Mouse (Mus musculus): ENCODE measurements at regions not wholly inside any gene's neighbourhood (a gene's known extent, or its start where the extent isn't known, plus 50 kb on each side); places are given as distances from the start of the nearest gene placed in this dataset.

- no peak for DNase-seq
- WGBS: 3% methylated on average over 2 of the region's 2 CpGs
- Histone ChIP-seq H3K27ac (ENCODE audit: control insufficient read depth, insufficient read depth, low read length) (no peak overlapping the region), H3K4me1 (replicated peaks; ENCODE audit: control insufficient read depth, insufficient read depth, low read length) (no peaks in the 10 kb centered on the region), H3K27me3 (ENCODE audit: control insufficient read depth, insufficient read depth, low read length) (no peaks in the 10 kb centered on the region), H3K4me3 (ENCODE audit: control insufficient read depth, insufficient read depth, low read length) (no peak overlapping the region), H3K36me3 (ENCODE audit: control insufficient read depth, insufficient read depth, low read length) (no peaks in the 10 kb centered on the region)
- TF ChIP-seq CTCF (IDR thresholded peaks at IDR 0.05; ENCODE audit: borderline replicate concordance, control insufficient read depth, extremely low read depth, insufficient read depth, low read length, poor library complexity) (no peak), POLR2A (IDR thresholded peaks at IDR 0.05; ENCODE audit: control insufficient read depth, extremely low read depth, insufficient read depth, low read length, poor library complexity) (no peak)
Observed at GRCm38 (mm10) chr14:17081904-17082303, 262.9 kb upstream of the Rarb start.

DNA sequence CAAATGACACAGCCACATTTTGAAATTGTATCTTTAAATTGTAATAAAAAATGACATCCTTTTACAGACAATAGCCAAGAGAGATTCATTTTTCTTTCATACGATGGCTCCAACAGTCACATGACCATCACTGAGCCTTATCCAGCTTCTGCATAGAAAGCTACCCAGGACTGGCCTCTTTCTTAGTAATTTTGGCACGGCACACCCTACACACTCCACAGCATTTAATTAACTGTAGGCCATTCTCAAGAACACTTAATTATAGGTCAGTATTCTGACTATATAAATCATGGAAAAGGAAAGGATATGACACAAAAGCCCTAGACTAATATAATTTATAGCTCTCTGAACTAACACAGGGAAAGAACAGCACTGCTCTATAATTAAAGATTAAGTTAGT is 260.6 kb upstream of the Rarb start:
- no peaks in the 10 kb centered on the region for H3K36me3 ChIP-seq (ENCODE audit: control insufficient read depth, insufficient read depth, low read length)
- H3K27me3 ChIP-seq (ENCODE audit: control insufficient read depth, insufficient read depth, low read length): no peaks in the 10 kb centered on the region
- H3K4me1 ChIP-seq (replicated peaks; ENCODE audit: control insufficient read depth, insufficient read depth, low read length): no peaks in the 10 kb centered on the region
- TF ChIP-seq POLR2A (IDR thresholded peaks at IDR 0.05; ENCODE audit: control insufficient read depth, extremely low read depth, insufficient read depth, low read length, poor library complexity): no peak
- TF ChIP-seq CTCF (IDR thresholded peaks at IDR 0.05; ENCODE audit: borderline replicate concordance, control insufficient read depth, extremely low read depth, insufficient read depth, low read length, poor library complexity): no peak
- 67% methylated on average over 2 of the region's 2 CpGs for WGBS
- no peak for DNase-seq
- no peak overlapping the region for H3K4me3 ChIP-seq (ENCODE audit: control insufficient read depth, insufficient read depth, low read length)
- no peak overlapping the region for H3K27ac ChIP-seq (ENCODE audit: control insufficient read depth, insufficient read depth, low read length)

- TF ChIP-seq CTCF (IDR thresholded peaks at IDR 0.05; ENCODE audit: borderline replicate concordance, control insufficient read depth, extremely low read depth, insufficient read depth, low read length, poor library complexity) (no peak), POLR2A (IDR thresholded peaks at IDR 0.05; ENCODE audit: control insufficient read depth, extremely low read depth, insufficient read depth, low read length, poor library complexity) (no peak)
- no peak overlapping the region for H3K27ac ChIP-seq (ENCODE audit: control insufficient read depth, insufficient read depth, low read length)
- no peaks in the 10 kb centered on the region for H3K36me3 ChIP-seq (ENCODE audit: control insufficient read depth, insufficient read depth, low read length)
- no peak overlapping the region for H3K4me3 ChIP-seq (ENCODE audit: control insufficient read depth, insufficient read depth, low read length)
- H3K27me3 ChIP-seq (ENCODE audit: control insufficient read depth, insufficient read depth, low read length): no peaks in the 10 kb centered on the region
- DNase-seq: no peak
- 52% methylated on average over 1 of the region's 1 CpGs for WGBS
- H3K4me1 ChIP-seq (replicated peaks; ENCODE audit: control insufficient read depth, insufficient read depth, low read length): no peaks in the 10 kb centered on the region
Observed at GRCm38 (mm10) chr14:17061358-17061757, 242.4 kb upstream of the Rarb start.

- no peak for TF ChIP-seq CTCF (IDR thresholded peaks at IDR 0.05; ENCODE audit: borderline replicate concordance, control insufficient read depth, extremely low read depth, insufficient read depth, low read length, poor library complexity)
- no peak for TF ChIP-seq POLR2A (IDR thresholded peaks at IDR 0.05; ENCODE audit: control insufficient read depth, extremely low read depth, insufficient read depth, low read length, poor library complexity)
- no peaks in the 10 kb centered on the region for H3K4me1 ChIP-seq (replicated peaks; ENCODE audit: control insufficient read depth, insufficient read depth, low read length)
- WGBS: 91% methylated on average over 1 of the region's 1 CpGs
- no peak overlapping the region for H3K4me3 ChIP-seq (ENCODE audit: control insufficient read depth, insufficient read depth, low read length)
- no peaks in the 10 kb centered on the region for H3K36me3 ChIP-seq (ENCODE audit: control insufficient read depth, insufficient read depth, low read length)
- no peaks in the 10 kb centered on the region for H3K27me3 ChIP-seq (ENCODE audit: control insufficient read depth, insufficient read depth, low read length)
- H3K27ac ChIP-seq (ENCODE audit: control insufficient read depth, insufficient read depth, low read length): no peak overlapping the region
- no peak for DNase-seq
Observed at GRCm38 (mm10) chr14:17058438-17058837, 239.5 kb upstream of the Rarb start.

DNA sequence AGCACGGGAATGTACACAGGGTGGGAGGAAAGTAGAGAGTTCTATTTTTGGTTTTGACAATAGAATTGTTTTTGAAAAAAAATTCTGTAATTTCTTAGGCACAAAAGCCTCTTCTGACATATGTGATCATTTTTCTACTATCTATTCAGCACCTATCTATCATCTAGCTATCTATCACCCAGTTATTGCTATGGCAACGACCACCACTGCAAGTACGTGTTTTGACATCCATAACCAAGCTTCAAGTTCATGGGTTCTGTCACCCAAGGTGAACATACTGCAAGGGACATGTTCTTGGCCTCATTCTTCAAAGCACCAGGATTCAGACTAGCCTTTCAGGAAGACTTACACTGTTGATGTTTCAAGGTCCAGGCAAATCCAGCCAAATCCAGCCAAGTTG is 238.4 kb upstream of the Rarb start:
- Histone ChIP-seq H3K4me1 (replicated peaks; ENCODE audit: control insufficient read depth, insufficient read depth, low read length) (no peaks in the 10 kb centered on the region), H3K4me3 (ENCODE audit: control insufficient read depth, insufficient read depth, low read length) (no peak overlapping the region), H3K36me3 (ENCODE audit: control insufficient read depth, insufficient read depth, low read length) (no peaks in the 10 kb centered on the region), H3K27ac (ENCODE audit: control insufficient read depth, insufficient read depth, low read length) (no peak overlapping the region), H3K27me3 (ENCODE audit: control insufficient read depth, insufficient read depth, low read length) (no peaks in the 10 kb centered on the region)
- no peak for DNase-seq
- 91% methylated on average over 3 of the region's 3 CpGs for WGBS
- TF ChIP-seq POLR2A (IDR thresholded peaks at IDR 0.05; ENCODE audit: control insufficient read depth, extremely low read depth, insufficient read depth, low read length, poor library complexity) (no peak), CTCF (IDR thresholded peaks at IDR 0.05; ENCODE audit: borderline replicate concordance, control insufficient read depth, extremely low read depth, insufficient read depth, low read length, poor library complexity) (no peak)

GRCm38 (mm10) chr14:17055741-17056140 is 236.8 kb upstream of the Rarb start:
- H3K4me3 ChIP-seq (ENCODE audit: control insufficient read depth, insufficient read depth, low read length): no peak overlapping the region
- no peak for DNase-seq
- no peaks in the 10 kb centered on the region for H3K36me3 ChIP-seq (ENCODE audit: control insufficient read depth, insufficient read depth, low read length)
- H3K27ac ChIP-seq (ENCODE audit: control insufficient read depth, insufficient read depth, low read length): no peak overlapping the region
- no peaks in the 10 kb centered on the region for H3K4me1 ChIP-seq (replicated peaks; ENCODE audit: control insufficient read depth, insufficient read depth, low read length)
- H3K27me3 ChIP-seq (ENCODE audit: control insufficient read depth, insufficient read depth, low read length): no peaks in the 10 kb centered on the region
- TF ChIP-seq POLR2A (IDR thresholded peaks at IDR 0.05; ENCODE audit: control insufficient read depth, extremely low read depth, insufficient read depth, low read length, poor library complexity): no peak
- TF ChIP-seq CTCF (IDR thresholded peaks at IDR 0.05; ENCODE audit: borderline replicate concordance, control insufficient read depth, extremely low read depth, insufficient read depth, low read length, poor library complexity): no peak
- WGBS: 6% methylated on average over 1 of the region's 1 CpGs

GRCm38 (mm10) chr14:17054381-17054780 is 235.4 kb upstream of the Rarb start:
- no peak overlapping the region for H3K27ac ChIP-seq (ENCODE audit: control insufficient read depth, insufficient read depth, low read length)
- H3K27me3 ChIP-seq (ENCODE audit: control insufficient read depth, insufficient read depth, low read length): no peaks in the 10 kb centered on the region
- no peak for TF ChIP-seq CTCF (IDR thresholded peaks at IDR 0.05; ENCODE audit: borderline replicate concordance, control insufficient read depth, extremely low read depth, insufficient read depth, low read length, poor library complexity)
- no peak for TF ChIP-seq POLR2A (IDR thresholded peaks at IDR 0.05; ENCODE audit: control insufficient read depth, extremely low read depth, insufficient read depth, low read length, poor library complexity)
- 92% methylated on average over 3 of the region's 3 CpGs for WGBS
- no peaks in the 10 kb centered on the region for H3K36me3 ChIP-seq (ENCODE audit: control insufficient read depth, insufficient read depth, low read length)
- no peak overlapping the region for H3K4me3 ChIP-seq (ENCODE audit: control insufficient read depth, insufficient read depth, low read length)
- no peaks in the 10 kb centered on the region for H3K4me1 ChIP-seq (replicated peaks; ENCODE audit: control insufficient read depth, insufficient read depth, low read length)
- DNase-seq: no peak

Measured in thymus, adult 2 months (tissue).